Mouse (Mus musculus) kidney, adult 2 months (tissue): Measurements from ENCODE around the gene Mrpl10. TPM values are rescaled to one million over a fixed set of nuclear protein-coding genes. Genes with fewer than 3 reads are reported as not detected.

ENCODE experiments used
- DNase-seq: peaks from one replicate; pipeline ENCODE4 v3.0.0; 2021
- H3K27ac ChIP-seq: fragments of 200-500 bp; 2 replicates; pipeline ENCODE4 v1.5.1; 2012; ENCODE audit warnings: low read depth, low read length, control low read depth, inconsistent platforms; ENCODE audit not compliant: insufficient read depth
- H3K27me3 ChIP-seq: fragments of 200-500 bp; replicated peaks from 2 replicates; pipeline ENCODE4 v1.6.1; 2012; ENCODE audit warnings: mild to moderate bottlenecking, moderate library complexity, low read length, inconsistent platforms; ENCODE audit not compliant: control insufficient read depth, insufficient read depth
- H3K36me3 ChIP-seq: fragments of 200-500 bp; 2 replicates; pipeline ENCODE4 v1.6.1; 2012; ENCODE audit warnings: mild to moderate bottlenecking, moderate library complexity, low read length, inconsistent platforms; ENCODE audit not compliant: control insufficient read depth, insufficient read depth
- H3K4me1 ChIP-seq: fragments of 200-500 bp; 2 replicates; pipeline ENCODE4 v1.6.1; 2011; ENCODE audit warnings: low read length; ENCODE audit not compliant: control insufficient read depth, insufficient read depth
- H3K4me3 ChIP-seq: fragments of 200-500 bp; 2 replicates; pipeline ENCODE4 v1.5.1; 2011; ENCODE audit warnings: mild to moderate bottlenecking, low read depth, low read length, control low read depth; ENCODE audit not compliant: insufficient read depth
- CTCF ChIP-seq: fragments of 200-500 bp; conservative IDR thresholded peaks from 2 replicates; pipeline ENCODE4 v1.5.1; 2011; ENCODE audit warnings: low read depth, mild to moderate bottlenecking, control low read depth, low read length, moderate library complexity, mixed read lengths; ENCODE audit not compliant: insufficient read depth, insufficient read length
- POLR2A ChIP-seq: fragments of 200-500 bp; IDR thresholded peaks from one replicate; pipeline ENCODE4 v1.6.1; 2011; ENCODE audit warnings: low read depth, low read length, control low read depth
- WGBS: fragments of 180-500 bp; shearing (Covaris S2); methylation state at CpG from one replicate; pipeline ENCODE4 v1.1.7; 2018; 5-methylcytosine and 5-hydroxymethylcytosine counted together
- polyA plus RNA-seq: library from polyadenylated mRNA; depleted of rRNA; stranded (reverse); fragments of >200 nt; gene quantifications from 2 replicates; pipeline ENCODE4 v1.2.3, GENCODE M21; 2012

Mrpl10 gene
- polyA plus RNA-seq, 1 experiment, result 137 TPM

DNA sequence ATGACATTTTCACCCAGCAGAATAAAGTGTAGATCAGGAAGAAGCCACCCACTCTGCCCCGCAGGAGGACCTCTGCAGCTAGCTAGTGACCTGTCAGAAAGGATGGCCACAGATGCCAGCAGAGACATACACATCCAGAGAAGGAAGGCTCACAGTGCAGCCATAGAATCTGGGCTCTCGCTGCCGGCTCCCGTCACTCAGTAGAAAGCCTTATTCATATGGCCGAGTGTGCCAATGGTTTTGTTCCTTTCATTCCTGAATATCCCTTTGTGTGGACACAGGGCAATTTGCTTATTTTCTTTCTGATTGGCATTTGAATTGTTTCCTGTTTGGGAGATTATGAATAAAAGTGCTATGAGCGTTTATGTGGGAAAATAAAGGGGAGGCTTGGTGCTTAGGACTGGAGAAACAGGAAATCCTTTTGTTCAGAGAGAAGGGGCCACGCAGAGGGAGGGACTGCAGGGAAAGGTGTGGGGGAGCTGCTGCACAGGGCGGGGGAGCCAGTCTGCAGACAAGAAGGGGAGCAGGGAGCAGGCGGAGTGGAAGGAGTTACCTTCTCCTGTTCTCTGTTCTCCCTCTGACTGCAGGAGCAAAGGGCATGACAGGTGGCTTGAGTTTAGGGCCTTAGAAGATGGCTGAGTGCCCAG lies 22.0 kb downstream of the Mrpl10 start:
- no peak for TF ChIP-seq POLR2A
- no peak for TF ChIP-seq CTCF
- no peak overlapping the region for H3K27ac ChIP-seq
- H3K36me3 ChIP-seq, result no peaks in the 10 kb centered on the region
- no peaks in the 10 kb centered on the region for H3K27me3 ChIP-seq
- H3K4me3 ChIP-seq, result no peak overlapping the region
- 54% methylated on average over 9 of the region's 9 CpGs for WGBS
- no peak for DNase-seq
- no peaks in the 10 kb centered on the region for H3K4me1 ChIP-seq

DNA sequence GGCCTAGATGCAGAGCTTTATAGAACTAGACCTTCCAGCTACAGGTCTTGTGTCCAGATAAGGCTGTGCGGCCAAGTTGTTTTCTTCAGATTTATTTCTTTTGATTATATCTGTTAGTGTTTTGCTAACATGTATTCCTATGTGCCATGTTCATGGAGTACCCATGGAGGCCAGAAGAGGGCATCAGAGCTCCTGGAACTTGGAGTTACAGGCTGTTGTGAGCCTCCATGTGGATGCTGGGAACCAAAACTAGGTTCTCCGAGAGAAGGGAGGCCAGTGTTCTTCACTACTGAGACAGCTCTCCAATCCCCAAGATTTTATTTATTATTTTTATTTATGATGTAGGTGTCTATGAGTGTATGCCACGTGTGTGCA lies 22.5 kb downstream of the Mrpl10 start:
- H3K36me3 ChIP-seq, result no peaks in the 10 kb centered on the region
- no peaks in the 10 kb centered on the region for H3K4me1 ChIP-seq
- no peaks in the 10 kb centered on the region for H3K27me3 ChIP-seq
- H3K27ac ChIP-seq, result no peak overlapping the region
- 0 out of 2 replicates have a peak, but pooled peaks have one; percentile 23 for TF ChIP-seq CTCF
- TF ChIP-seq POLR2A, result no peak
- no peak for DNase-seq
- H3K4me3 ChIP-seq, result no peak overlapping the region
- WGBS, result 87% methylated on average over 3 of the region's 3 CpGs

DNA sequence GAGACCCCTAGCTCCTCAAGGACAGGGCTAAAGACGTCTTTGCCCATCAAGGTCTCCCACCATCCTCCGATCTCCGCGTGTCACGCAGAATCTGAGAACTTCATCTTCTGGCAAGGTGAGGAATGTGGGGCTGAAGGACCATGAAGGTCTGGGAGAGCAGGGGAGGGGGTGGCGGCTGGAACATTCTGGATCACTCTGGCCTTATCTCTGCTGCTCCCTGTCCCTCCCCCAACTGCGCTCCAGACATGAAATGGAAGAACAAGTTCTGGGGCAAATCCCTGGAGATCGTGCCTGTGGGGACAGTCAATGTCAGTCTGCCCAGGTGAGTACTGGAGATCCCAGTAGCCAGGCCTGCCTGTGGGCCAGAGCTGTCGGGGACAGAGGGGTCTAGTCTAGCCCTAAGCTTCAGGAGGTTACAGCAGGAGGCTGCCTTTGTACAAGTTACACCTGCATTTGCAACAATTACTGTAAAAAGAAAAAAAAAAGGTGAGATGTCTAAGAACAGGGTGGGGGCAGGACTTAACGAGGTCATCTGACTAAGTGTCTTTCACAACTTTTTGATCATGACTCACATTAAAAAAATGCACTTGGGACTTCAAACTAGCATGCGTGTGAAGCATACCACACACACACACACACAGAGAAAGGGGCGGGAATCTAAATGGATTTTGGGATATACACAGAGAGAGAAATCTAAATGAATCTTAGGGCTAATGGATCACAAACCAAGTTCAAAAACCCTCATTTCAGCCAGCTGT lies 24.4 kb downstream of the Mrpl10 start:
- no peak for DNase-seq
- Histone ChIP-seq H3K4me3 (no peak overlapping the region), H3K4me1 (no peaks in the 10 kb centered on the region), H3K36me3 (no peaks in the 10 kb centered on the region), H3K27me3 (no peaks in the 10 kb centered on the region), H3K27ac (no peak overlapping the region)
- no peak for TF ChIP-seq POLR2A
- TF ChIP-seq CTCF, result no peak
- 89% methylated on average over 12 of the region's 12 CpGs for WGBS

DNA sequence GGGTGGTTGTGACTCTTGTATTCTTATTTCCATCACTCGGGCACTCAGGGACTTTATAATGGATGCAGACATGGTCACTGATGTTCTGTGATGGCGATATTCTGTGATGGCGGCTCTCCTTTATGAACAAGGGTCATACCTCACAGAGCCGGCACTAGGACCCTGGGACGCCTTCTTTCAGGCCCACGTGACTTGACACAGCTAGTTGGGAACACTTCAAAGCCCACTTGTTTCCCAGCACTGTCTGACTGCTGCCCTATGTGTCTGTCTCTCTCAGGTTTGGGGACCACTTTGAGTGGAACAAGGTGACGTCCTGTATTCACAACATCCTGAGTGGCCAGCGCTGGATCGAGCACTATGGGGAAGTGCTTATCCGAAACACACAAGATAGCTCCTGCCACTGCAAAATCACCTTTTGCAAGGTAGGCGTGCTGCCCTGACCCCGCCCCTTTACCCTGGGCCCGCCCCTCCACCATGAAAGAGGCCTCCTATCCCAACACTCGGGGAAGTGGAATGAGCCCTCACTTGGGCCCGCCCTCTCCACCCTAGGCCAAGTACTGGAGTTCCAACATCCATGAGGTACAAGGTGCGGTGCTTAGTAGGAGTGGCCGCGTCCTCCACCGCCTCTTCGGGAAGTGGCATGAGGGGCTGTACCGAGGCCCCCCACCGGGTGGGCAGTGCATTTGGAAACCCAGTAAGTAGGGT lies 25.4 kb downstream of the Mrpl10 start:
- no peaks in the 10 kb centered on the region for H3K36me3 ChIP-seq
- TF ChIP-seq POLR2A (no peak), CTCF (no peak)
- H3K27ac ChIP-seq, result no peak overlapping the region
- no peaks in the 10 kb centered on the region for H3K27me3 ChIP-seq
- H3K4me1 ChIP-seq, result no peaks in the 10 kb centered on the region
- WGBS, result 75% methylated on average over 22 of the region's 22 CpGs
- no peak overlapping the region for H3K4me3 ChIP-seq
- no peak for DNase-seq

DNA sequence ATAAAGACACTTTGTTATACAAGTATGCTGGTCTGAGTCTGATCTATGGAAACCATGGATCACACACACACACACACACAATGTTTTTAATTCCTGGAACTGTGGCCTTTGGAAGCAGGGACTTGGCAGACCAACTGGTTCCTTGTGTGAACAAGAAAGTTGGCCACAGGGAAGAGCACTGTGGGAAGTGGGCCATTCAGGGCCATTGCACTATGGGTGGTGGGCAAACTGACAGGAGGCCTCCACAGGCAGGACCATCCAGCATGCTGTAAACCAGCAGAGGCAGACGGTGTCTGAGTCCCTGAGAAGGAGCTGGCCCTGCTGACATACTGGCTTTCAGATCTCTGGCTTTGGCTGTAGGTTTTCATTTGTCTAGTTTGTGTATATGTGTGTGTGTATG lies 28.0 kb downstream of the Mrpl10 start:
- 82% methylated on average over 1 of the region's 1 CpGs for WGBS
- Histone ChIP-seq H3K27me3 (no peaks in the 10 kb centered on the region), H3K36me3 (no peaks in the 10 kb centered on the region), H3K4me1 (no peaks in the 10 kb centered on the region), H3K27ac (no peak overlapping the region), H3K4me3 (no peak overlapping the region)
- DNase-seq, result no peak
- TF ChIP-seq CTCF (no peak), POLR2A (no peak)

DNA sequence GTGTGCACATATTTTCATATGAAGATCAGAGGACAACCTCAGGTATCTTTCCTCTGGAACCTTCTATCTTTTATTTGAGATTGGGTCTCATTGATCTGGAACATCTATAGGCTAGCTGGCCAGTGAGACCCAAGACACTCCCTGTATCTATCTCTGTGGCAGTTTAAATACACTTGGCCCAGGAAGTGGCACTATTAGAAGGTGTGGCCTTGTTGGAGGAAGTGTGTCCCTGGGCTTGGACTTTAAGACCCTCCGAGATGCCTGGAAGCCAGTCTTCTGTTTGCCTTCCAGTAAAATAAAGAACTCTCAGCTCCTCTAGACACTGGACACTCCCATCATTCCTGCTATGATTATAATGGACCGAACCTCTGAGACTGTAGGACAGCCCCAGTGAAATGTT lies 28.4 kb downstream of the Mrpl10 start:
- no peak overlapping the region for H3K4me3 ChIP-seq
- no peak for DNase-seq
- no peak for TF ChIP-seq POLR2A
- no peak for TF ChIP-seq CTCF
- no peaks in the 10 kb centered on the region for H3K36me3 ChIP-seq
- no peaks in the 10 kb centered on the region for H3K4me1 ChIP-seq
- WGBS, result 78% methylated on average over 2 of the region's 2 CpGs
- no peak overlapping the region for H3K27ac ChIP-seq
- no peaks in the 10 kb centered on the region for H3K27me3 ChIP-seq

DNA sequence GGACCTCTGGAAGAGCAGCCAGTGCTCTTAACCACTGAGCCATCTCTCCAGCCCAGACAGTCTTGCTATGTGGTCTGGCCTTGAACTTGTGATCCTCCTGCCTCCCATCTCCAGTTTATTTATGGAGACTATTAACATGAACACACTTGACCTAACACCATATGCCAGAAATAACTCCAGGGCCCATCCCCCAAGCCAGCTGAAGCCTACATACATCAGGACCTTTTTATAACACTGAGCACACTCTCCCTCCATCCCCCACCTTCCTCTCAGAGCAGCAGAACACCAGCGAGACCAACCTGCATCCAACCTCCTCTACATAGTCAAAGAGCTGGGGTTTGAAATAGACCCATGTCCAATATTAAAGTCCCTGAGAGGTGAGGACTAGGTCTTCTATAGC lies 29.8 kb downstream of the Mrpl10 start:
- Histone ChIP-seq H3K4me3 (no peak overlapping the region), H3K36me3 (no peaks in the 10 kb centered on the region), H3K4me1 (no peaks in the 10 kb centered on the region), H3K27me3 (no peaks in the 10 kb centered on the region), H3K27ac (no peak overlapping the region)
- TF ChIP-seq POLR2A, result no peak
- TF ChIP-seq CTCF, result no peak
- DNase-seq, result no peak
- 69% methylated on average over 1 of the region's 1 CpGs for WGBS
